Mouse (Mus musculus): Measurements from ENCODE around the gene Acsf2.
"Not testable (repeated sequence)": the region's sequence is repeated elsewhere in the genome, so short reads cannot be mapped to it uniquely, and the experiment has no call there.

The Acsf2 gene

DNA sequence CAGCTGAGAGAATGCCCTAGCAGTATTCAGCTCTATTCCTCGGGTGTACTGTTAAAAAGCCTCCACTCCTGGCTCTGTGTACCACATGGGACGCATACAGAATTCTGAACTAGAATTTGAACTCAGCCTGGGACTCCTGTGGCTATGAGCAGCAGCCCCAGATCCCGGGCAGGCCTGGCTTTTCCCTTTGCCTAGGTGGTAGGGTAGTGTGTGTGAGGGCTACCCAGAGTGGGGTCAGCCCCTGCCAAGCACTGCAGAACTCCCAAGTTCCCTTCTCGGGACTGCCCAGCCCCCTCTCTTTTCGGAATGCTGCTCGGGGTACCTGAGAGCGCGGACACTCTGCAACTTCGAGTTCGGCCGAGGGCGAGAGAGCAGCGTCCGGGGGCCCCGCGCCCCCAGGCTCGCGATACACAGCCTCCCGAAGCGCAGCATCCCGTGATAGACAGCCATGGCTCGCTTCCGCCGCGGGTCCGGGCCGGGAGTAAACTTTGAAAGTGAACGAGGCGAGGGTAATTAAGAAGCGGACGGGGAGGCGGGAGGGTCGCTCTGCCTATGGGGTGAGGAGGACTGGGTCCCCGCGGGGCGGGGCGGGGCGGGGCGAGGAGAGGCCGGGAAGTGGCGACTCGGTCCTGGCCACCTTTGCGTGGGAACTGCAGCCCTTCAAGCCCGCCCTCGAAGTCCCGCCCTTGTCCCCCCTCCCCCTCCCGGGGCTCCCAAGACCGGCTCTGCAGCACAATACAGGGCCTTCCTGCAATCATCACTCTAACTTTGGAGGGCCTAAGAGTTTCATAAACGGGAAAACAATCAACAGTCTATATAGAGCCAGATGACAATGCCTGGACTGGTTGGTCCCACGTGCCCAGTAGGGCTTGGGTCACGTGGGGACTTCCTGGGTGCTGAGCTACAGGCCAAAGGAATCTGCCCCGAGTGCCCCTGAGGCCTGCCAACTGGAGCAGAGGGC lies at the start of gene Acsf2:
Acsf2 (minus strand) TSS at position 551 of the 961 bp plus-strand sequence.
- peak; percentile 9 to 31 for DNase-seq

DNA sequence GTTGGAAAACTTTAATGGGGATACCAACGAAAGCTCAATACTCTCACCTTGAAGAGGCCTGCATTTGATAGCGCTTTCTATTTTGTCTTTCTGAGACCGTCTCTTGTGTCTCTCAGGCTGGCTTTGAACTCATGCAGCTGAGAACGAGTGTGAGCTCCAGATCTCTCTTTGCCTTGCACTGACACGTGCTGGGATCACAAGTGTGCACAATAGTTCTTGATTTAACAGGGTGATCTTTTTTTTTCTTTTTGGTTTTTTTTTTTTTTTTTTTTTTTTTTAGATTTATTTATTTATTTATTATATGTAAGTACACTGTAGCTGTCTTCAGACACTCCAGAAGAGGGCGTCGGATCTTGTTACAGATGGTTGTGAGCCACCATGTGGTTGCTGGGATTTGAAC lies 49.6 kb upstream of the Acsf2 start:
- not testable (repeated sequence) for DNase-seq

DNA sequence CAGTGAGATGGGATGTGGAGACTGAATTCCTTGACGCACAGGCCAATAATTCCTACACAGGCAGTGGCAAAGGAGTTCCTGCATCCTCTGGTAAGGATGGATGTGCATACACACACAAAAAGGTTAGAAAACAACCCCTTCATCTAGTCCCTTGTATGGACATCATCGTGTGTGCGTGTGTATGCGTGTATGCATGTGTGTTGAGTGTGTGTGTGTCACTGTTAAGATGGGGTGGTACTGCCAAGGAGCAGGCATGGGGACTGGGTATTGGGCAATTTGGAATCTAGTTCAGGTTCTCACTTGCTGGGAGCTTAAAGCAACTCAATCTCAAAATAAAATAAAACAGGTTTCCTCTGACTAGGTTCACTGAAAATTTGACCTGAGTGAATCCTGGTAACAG lies 44.8 kb upstream of the Acsf2 start:
- no peak for DNase-seq

DNA sequence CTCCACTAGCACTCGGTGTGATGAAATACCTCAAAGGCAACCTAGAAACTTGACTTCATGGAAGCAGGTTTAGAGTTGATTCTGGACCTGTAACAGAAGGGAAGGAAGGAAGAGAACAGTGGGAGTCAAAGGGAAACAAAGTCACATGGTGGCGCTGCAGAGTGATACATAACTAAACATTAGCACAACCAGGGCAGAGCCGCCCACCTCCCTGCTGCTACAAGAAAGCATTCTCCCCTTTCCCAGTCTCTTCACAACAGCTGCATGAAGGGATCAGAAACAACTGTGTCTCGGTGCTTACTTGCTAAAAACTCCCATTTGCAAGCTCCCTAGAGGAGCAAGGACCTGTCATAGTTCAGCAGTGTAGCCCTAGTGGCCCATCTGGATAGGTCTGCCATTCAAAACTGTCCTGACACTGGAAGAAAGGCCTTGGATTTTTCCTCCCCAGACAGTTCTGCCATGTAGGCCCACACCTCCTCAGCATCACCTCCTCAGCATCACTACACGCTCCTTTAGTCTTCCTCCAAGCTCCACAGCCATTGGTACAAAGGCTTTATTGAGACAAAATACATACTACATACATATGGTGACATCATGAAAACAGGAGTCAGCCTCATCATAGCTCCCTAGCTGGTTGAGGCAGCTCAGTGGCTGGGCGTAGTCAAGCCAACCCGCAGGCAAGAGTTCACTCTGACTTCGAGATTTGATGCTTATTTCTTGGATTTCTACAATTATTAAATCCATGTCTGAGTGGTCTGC lies 43.0 kb upstream of the Acsf2 start:
- DNase-seq, result no peak

DNA sequence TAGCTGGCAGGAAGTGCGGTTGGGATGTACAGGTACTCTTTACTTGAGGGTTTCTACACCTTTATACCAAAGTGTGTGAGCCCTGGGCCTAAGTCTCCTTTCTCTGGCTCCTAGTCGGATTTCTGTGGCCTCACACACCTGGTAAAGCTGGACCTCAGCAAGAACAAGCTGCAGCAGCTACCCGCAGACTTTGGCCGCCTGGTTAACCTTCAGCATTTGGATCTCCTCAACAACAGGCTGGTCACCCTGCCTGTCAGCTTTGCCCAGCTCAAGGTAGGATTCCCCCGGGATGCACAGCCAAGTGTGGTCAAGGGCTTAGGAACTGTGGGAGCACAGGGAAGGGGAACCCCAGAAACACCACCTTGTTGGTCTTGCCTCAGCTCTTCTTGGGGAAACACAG lies 32.8 kb upstream of the Acsf2 start:
- DNase-seq, result no peak

DNA sequence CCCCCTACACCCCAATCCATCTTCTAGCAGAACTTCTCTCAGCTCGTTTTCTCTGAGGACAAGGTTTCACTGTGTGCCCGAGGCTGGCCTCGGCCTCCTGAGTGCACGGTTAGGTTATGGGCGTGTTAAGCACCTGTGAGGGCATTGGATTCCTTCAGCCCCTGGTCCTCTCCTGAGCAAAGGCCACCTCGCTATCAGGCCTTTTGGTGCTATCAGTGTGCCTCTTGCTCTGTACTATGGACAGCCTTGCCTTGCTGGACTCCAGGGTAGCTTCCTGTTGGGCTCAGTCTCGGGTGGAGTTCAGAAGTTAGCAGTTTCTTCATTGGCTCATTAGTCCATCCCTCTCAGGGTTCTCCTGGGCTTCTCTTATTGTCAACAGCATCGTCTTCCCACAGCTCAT lies 31.3 kb upstream of the Acsf2 start:
- no peak for DNase-seq

DNA sequence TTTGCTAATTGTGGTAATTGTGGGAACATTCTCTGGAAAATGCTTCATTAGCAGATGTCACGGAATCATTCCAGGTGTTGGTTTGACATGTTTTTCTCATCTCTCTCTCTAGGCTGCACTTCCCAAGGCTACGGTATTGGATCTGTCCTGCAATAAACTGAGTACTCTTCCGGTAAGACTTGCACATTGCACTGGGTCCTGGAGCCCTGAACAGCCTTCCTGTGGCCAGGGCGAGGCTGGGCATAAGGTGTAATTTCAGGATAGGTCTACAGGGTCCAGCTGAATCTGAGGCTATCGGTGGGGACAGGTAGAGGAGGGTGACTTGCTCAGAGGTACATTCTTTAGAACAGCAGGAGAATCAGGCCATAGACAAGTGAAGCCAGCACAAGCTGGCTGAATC lies 30.3 kb upstream of the Acsf2 start:
- no peak for DNase-seq

DNA sequence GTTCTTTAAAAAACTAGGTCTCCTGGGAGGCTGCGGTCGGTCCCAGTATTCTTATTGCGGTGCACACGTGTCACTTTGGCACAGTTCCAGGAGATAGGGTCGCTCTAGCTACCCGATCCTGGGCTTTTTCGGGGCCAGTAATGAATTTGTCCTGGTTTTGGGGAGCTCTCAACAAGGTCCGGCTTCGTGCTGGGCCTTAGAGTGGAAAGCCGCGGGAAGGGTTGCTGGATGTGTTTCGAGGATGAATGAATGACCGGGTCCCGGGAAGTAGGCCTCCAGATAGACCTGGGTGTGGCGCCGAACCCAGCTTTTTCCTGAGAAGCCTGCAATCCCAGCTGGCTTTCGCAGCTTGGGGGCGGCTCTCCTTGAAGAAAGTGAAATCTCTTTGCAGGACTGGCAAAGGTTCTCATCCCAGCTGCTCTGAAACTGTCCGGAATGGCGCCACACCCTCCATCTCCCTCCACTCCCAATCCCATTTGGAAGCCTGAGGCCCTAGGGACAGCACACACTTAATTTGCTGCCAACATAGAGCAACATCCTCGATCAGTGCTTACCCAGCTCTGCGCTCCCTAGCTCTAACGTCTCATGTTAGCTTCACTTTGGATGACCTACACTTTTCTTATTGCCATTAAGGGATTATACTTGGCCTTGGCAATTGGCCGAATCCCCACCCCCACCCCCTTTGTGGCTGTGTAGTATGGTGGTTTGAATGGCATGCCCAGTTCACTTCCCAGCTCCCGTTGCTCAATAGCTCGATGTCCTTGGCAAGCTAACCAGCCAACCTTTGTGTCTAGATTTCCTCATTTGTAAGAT lies 28.7 kb upstream of the Acsf2 start:
- DNase-seq, result peak in 1 of 2 experiments; percentile 24

DNA sequence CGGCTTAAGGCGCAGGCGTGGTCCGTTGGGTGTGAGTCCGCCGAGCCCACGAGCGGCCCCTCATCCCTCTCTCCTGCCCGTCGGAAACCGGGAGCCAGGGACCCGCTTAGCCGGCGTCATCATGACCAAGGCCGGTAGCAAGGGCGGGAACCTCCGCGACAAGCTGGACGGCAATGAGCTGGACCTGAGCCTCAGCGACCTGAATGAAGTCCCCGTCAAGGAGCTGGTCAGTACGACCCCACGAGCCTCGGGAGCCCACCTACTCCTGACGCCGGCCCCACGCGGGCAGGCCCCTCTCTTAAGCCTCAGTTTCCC lies 28.2 kb upstream of the Acsf2 start:
- DNase-seq, result no peak

DNA sequence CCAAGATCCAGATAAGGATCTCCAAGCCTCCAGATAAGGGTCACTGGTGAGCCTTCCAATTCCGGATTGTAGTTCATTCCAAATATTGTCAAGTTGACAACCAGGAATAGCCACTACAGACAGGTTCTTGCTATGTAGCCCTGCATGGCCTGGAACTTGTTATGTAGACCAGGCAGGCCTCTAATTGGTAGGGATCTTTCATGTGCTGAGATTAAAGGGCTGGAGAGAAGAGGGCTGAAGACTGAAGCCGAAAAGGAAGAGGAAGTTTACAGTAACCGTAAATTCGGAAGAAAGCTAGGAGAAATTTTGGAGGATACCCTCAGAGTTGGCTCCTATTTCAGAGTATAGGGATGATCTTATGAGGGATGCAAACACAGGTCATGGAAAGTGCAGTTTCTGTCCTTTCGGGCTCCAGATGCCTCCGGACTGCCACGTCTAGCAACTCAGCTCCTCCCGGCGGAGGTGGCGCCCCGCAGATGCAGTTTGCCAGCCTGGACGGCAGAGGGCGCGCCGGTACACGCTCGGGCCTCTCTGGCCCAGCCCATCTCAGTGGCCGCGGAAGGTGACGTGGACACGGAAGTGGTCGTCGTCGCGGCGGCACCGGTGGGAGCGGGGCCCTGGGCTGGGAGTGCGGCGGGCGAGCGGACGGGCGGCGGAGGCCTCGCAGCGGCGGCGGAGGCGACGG lies 27.7 kb upstream of the Acsf2 start, which contains the start of gene Lrrc59:
Lrrc59 (plus strand) TSS at position 569 of the 685 bp plus-strand sequence.
- DNase-seq, result peak; percentile 90 to 92

DNA sequence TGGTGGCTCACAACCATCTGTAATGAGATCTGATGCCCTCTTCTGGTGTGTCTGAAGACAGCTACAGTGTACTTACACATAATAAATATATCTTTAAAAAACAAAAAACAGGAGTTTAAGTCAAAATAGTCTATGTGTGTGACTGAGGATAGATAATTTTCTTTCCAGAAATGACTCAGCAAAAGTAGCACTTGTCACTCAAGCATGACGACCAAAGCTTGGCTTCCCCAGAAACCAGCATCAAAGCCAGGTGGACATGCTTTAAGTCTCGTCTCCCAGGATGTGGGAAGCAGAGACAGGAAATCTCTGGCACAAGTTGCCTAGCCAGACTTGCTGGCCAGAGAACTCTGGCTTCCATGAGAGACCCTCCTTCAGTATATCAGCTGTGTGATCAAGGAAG lies 20.5 kb upstream of the Acsf2 start:
- DNase-seq, result no peak

DNA sequence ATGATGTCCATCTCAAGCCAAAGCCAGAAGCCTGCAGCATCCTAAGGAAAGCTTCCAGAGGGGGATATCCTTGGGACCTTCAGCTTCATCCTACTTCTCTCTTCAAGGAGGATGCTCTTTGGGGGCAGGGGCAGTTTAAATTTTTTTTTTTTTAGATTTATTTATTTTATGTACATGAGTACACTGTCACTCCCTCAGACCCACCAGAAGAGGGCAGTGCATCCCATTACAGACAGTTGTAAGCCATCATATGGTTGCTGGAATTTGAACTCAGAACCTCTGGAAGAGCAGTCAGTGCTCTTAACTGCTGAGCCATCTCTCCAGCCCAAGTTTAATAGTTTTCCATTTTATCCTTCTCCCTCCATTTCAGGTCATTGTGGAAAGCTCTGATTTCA lies 19.8 kb upstream of the Acsf2 start:
- DNase-seq, result no peak

DNA sequence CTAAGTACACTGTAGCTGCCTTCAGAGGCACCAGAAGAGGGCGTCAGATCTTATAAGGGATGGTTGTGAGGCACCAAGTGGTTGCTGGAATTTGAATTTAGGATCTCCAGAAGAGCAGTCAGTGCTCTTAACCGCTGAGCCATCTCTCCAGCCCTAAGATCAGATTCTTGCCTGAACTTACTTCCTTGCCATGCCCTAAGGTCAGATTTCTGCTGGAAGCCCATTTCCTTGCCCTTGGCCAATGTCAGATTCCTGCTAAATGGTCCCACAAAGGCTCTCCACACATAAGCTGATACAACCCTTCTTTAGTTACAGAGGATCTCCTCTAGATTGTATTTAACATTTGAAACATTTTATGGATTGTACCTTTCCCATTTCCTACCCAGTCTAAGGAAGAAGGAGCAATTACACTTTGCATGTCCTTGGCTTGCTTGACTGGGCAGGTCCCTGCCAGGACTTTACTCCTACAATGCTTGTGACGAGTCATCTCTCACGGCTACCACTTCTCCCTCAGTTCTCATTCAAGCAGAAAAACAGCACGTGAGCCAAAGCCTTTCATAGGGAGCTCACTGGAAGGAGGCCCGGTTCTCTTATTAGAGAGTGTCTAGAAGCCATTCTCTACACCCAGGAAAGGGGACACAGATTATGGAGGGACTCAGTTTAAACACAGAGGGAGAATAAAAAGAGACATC lies 19.2 kb upstream of the Acsf2 start:
- no peak for DNase-seq

DNA sequence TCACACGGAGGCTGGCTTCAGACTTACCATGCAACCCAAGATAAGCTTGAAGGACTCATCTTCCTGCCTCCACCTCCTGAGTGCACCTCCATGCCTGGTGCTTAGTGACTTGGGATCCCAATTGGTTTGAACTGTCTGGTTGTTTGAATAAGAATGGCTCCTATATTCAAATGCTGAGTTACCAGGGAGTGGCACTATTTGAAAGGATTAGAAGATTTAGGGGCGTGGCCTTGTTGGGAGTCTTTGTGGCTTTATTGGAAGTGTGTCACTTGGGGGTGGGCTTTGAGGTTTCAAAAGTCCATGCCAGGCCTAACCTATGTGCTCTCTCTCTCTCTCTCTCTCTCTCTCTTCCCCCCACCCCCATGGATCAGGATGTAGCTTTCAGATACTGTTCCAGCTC lies 16.0 kb upstream of the Acsf2 start:
- no peak for DNase-seq

DNA sequence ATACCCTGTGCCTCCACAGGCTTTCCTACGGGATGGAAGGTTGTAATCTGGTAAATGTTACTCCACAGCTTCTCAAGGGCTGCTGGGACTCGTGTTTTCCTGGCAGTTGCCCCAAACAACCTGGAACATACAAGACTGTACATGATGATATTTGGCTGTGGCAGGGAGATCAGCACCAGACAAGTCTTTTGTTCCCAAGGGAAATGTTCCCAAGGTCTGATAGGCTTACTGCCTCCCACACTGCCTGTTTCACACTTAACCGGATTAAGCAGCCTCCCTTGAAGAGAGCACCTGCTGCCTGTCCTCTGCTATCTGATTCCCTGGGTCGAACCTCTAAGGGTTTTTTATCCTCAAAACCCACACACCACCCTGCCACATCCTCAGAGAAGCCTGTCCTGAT lies 13.8 kb upstream of the Acsf2 start:
- DNase-seq, result no peak

DNA sequence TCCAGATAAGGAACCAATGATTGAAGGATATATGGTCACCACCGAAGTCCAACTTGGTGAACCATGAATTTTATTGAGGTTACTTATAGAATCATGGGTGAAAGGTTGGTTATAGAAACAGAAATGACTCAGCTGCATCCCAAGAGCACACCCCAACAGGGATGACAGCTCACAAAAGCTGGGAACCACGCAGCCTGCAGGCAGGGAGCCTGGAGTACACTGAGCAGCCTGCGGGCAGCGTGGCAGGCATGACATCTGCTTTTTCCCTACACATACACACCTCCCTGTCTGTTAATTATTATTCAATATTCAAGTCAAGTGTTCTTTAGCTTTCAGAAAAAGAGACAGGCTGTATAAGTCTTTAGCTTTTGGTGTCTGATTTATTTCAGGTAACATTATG lies 12.9 kb upstream of the Acsf2 start:
- DNase-seq, result no peak

DNA sequence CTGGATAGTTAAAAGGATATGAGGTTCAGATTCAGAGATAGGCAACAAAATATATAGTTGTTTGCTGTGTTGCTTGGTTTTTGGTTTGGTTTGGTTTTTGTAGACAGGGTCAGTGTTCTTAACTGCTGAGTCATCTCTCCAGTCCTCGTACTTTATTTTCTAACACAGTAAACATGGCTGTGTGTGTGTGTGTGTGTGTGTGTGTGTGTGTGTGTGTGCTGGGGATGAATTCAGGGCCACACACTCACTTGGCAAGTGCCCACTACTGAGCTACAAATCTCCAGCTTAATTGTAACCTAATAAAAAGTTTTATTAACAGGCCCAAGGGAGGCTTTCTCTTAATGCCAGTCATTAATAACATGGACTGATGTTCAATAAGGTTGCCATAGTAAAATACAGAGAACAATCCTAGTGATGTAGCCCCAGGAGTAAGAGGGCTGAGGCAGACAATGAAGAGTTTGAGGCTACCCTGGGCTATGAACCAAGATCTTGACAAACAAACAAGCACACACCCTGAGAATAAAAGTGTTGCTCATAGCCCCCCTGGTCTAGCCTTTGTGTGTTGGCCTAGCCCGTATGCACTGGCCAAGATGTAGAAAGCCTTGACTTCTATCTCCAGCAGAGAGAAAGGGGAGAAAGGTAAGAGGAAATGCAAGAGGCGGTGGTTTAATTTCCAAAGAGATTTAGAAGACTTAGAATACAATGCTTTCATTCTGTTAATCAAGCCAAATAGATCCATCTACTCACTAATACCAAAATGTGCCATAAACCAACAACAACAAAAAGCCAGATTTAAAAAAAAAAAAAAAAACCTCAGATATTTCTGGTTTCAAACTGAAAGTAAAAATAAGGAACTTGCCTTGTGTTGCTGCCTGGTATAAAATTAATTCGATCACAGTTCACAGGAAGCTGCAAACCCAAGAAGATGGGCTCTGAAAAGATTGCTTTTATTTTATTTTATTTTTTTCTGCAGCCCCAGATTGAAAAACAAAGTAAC lies 9.4 kb upstream of the Acsf2 start:
- DNase-seq, result no peak

DNA sequence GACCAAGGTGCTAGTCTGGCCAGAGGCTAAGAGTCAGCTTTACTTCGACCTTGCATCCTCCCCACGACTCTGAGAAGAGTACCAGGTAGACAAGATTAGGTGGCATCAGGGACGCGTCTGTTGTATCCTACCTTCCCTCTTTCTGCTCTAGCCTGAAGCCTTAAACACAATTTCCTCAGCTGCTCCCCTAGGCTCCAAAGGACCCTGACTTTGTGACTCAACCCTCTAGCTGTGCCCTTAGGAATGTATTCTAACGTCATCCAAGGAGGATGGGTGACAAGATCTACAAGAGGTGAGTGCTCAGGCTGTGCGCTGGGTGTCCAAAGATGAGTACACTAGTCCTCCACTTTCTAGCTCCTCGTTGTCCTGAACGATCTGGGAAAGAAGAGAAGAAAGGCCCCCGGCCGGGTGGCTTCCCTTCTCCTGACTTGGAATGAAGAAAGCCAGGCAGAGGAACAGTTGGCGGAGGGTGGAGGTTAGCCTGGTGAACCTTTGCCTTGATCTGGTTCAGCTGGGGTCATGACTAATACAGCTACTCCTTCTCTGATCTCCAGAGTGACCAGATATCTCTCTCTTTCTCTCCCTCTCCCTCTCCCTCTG lies 785 bp upstream of the Acsf2 start:
- no peak for DNase-seq

DNA sequence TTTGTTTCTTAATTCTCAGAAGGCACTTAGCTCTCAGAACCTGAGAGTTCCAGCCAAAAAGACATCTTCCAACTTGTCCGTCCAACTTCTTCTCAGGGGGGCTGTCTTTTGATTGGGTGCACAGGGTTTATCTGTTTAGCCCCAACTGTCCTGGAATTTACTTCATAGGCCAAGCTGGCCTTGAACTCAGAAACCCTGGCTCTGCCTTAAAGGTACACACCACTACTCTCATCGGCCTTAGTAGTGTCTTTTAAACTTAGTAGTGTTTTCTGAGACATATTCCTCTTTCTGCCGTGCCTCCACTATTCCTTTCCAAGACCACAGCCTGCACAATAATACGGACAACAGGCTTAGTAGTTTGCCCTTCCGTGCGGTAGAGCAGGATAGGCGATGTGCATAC lies 1.2 kb downstream of the Acsf2 start:
- no peak for DNase-seq

DNA sequence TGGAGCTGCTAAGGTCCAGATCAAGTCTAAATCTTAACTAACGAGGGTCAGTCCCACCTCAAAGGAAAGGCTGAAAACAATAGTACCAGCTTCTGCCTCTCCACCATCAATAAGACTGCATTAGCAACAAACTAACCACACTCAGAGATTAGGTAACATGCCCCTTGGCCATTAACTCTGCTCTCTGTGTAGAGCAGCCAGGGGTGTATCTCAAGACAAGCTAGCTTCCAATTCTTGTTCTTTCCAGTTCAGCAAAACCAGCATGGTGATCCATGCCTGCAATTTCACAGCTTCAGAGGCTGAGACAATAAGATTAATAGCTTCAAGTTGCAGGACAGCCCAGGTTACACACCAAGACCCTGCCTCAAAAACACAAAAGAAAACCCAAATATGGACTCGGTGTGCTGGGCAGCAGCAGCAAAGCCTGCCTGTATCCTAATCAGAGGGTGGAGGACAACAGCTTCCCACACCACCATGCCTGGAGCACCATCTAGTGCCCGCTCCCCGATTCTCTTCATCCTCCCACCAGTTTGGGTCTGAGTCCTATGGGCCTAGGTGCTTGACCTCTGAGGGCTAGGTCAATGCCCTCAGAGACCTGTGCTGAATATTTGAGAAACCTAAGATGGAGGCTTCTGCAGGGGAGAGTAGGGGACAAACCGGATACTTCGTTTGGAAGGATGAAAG lies 3.1 kb downstream of the Acsf2 start:
- DNase-seq, result no peak
